Mouse (Mus musculus) colon, adult 2 months (tissue): ENCODE measurements around the gene Uty. TPM values are rescaled to one million over a fixed set of nuclear protein-coding genes. Genes with fewer than 3 reads are reported as not detected.

Experiments used
- polyA plus RNA-seq: library from polyadenylated mRNA; depleted of rRNA; stranded (reverse); fragments of >200 nt; gene quantifications from 2 replicates; pipeline ENCODE4 v1.2.3, GENCODE M21; 2012; rRNA removed

Gene Uty
- 1.4 TPM in 1 of 2 replicates, not detected in the other for polyA plus RNA-seq

GRCm38 (mm10) chrY:1245426-1245863 is at the start of gene Uty:
Gene Uty (minus strand): TSS chrY:1245759.

DNA sequence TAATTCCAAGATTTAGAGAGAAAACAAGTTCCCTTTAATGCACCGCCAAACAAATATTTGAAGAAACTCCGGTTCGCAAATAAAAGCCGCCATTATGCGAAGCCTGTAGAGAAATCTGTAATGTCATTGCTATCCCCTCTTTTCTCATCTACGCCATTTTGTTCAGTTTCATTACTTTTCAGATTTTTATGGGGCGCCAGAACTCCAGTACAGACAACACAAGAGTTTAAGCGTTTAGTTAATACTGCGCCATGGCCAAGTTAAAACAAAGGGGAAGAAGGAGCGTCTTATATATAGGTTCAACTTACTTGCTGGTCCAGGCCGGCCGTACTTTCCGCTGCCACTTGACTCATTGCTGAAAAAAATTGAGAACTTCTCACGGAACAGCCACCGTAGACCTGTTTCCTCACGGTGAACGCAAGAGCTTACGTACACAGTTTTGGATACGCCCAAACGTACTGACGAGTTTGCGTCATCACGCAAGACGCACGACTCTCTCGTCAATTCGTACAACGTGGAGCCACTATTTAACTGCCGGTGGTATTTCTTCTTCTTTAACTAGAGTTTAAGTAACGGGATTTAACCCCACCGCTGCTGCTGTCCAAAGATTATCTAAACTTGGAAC is 40.7 kb upstream of the Uty start, which contains the start of gene Ddx3y:
Gene Ddx3y, minus strand, starts transcription at position 459 of the 625 bp plus-strand sequence.

Other genes with a start within 250 kb of the Uty start
- gene Eif2s3y, start 235.2 kb downstream of the Uty start, polyA plus RNA-seq = 4.6 TPM in 1 of 2 replicates, not detected in the other
- gene Ddx3y, start 40.9 kb upstream of the Uty start, polyA plus RNA-seq = 0.94 TPM in 1 of 2 replicates, not detected in the other
- gene Usp9y, start 214.0 kb upstream of the Uty start, polyA plus RNA-seq = not detected in 2 replicates